Mouse (Mus musculus) ES-Bruce4 (cell line): ENCODE measurements around the gene Sorcs2. TPM values are rescaled to one million over a fixed set of nuclear protein-coding genes. Genes with fewer than 3 reads are reported as not detected.

Experiments
- H3K27ac ChIP-seq: 2 replicates; pipeline ENCODE4 v1.5.1; 2012; ENCODE audit warnings: low read length, inconsistent platforms; ENCODE audit not compliant: insufficient read depth
- H3K27me3 ChIP-seq: 2 replicates; pipeline ENCODE4 v1.6.1; 2012; ENCODE audit warnings: mild to moderate bottlenecking, low read length, inconsistent platforms; ENCODE audit not compliant: control insufficient read depth, poor library complexity, insufficient read depth, severe bottlenecking
- H3K36me3 ChIP-seq: 2 replicates; pipeline ENCODE4 v1.6.1; 2012; ENCODE audit warnings: inconsistent platforms, mild to moderate bottlenecking, low read length, moderate library complexity; ENCODE audit not compliant: control insufficient read depth, poor library complexity, insufficient read depth, severe bottlenecking
- H3K4me1 ChIP-seq: one replicate; pipeline ENCODE4 v1.8.1; 2011; ENCODE audit warnings: low read length; ENCODE audit not compliant: control insufficient read depth, insufficient read depth
- H3K4me3 ChIP-seq: 2 replicates; pipeline ENCODE4 v1.5.1; 2011; ENCODE audit warnings: low read depth, mild to moderate bottlenecking, low read length
- H3K9ac ChIP-seq: 2 replicates; pipeline ENCODE4 v1.6.1; 2012; ENCODE audit warnings: low read depth, mild to moderate bottlenecking, inconsistent platforms; ENCODE audit not compliant: poor library complexity, severe bottlenecking
- H3K9me3 ChIP-seq: replicated peaks from 2 replicates; pipeline ENCODE4 v1.6.1; 2012; ENCODE audit warnings: mild to moderate bottlenecking, low read length, inconsistent platforms; ENCODE audit not compliant: control insufficient read depth, poor library complexity, insufficient read depth, severe bottlenecking
- CTCF ChIP-seq: IDR thresholded peaks from one replicate; pipeline ENCODE4 v1.8.1; 2011; ENCODE audit warnings: low read depth, low read length
- EP300 ChIP-seq: IDR thresholded peaks from 2 replicates; pipeline ENCODE4 v1.6.1; 2011; ENCODE audit warnings: low read depth, low read length; ENCODE audit not compliant: insufficient read depth
- POLR2A ChIP-seq: IDR thresholded peaks from one replicate; pipeline ENCODE4 v1.8.1; 2011; ENCODE audit warnings: low read length; ENCODE audit not compliant: insufficient read depth
- polyA plus RNA-seq: library from polyadenylated mRNA; stranded (reverse); fragments of >200 nt; gene quantifications from 2 replicates; pipeline ENCODE4 v1.2.4, GENCODE M21; 2011; ENCODE audit warnings: low read depth; ENCODE audit not compliant: missing spikeins, insufficient read depth, insufficient read length

The Sorcs2 gene
- polyA plus RNA-seq, 1 experiment, result 1.2 TPM

- no peaks in the 10 kb centered on the region for H3K4me1 ChIP-seq
- H3K36me3 ChIP-seq, result no peaks in the 10 kb centered on the region
- no peak overlapping the region for H3K4me3 ChIP-seq
- no peak overlapping the region for H3K27ac ChIP-seq
- H3K9ac ChIP-seq, result no peak overlapping the region
- no peaks in the 10 kb centered on the region for H3K27me3 ChIP-seq
- no peak for TF ChIP-seq POLR2A
- TF ChIP-seq CTCF, result no peak
- TF ChIP-seq EP300, result no peak
- H3K9me3 ChIP-seq, result no peaks in the 10 kb centered on the region
Observed at GRCm38 (mm10) chr5:36434398-36434967, 36.5 kb upstream of the Sorcs2 start.

GRCm38 (mm10) chr5:36431711-36432110 is 33.8 kb upstream of the Sorcs2 start:
- no peaks in the 10 kb centered on the region for H3K36me3 ChIP-seq
- H3K9me3 ChIP-seq, result no peaks in the 10 kb centered on the region
- no peak overlapping the region for H3K27ac ChIP-seq
- H3K27me3 ChIP-seq, result no peaks in the 10 kb centered on the region
- TF ChIP-seq POLR2A (no peak), EP300 (no peak), CTCF (no peak)
- no peak overlapping the region for H3K4me3 ChIP-seq
- H3K4me1 ChIP-seq, result no peaks in the 10 kb centered on the region
- no peak overlapping the region for H3K9ac ChIP-seq

GRCm38 (mm10) chr5:36429551-36429950 is 31.6 kb upstream of the Sorcs2 start:
- H3K4me3 ChIP-seq, result no peak overlapping the region
- H3K27ac ChIP-seq, result no peak overlapping the region
- H3K9ac ChIP-seq, result no peak overlapping the region
- TF ChIP-seq POLR2A (no peak), EP300 (no peak), CTCF (no peak)
- H3K36me3 ChIP-seq, result no peaks in the 10 kb centered on the region
- no peaks in the 10 kb centered on the region for H3K27me3 ChIP-seq
- no peaks in the 10 kb centered on the region for H3K4me1 ChIP-seq
- H3K9me3 ChIP-seq, result no peaks in the 10 kb centered on the region

- H3K9me3 ChIP-seq, result no peaks in the 10 kb centered on the region
- H3K4me1 ChIP-seq, result no peaks in the 10 kb centered on the region
- no peak overlapping the region for H3K4me3 ChIP-seq
- no peak overlapping the region for H3K27ac ChIP-seq
- TF ChIP-seq POLR2A (no peak), EP300 (no peak), CTCF (no peak)
- no peaks in the 10 kb centered on the region for H3K27me3 ChIP-seq
- no peaks in the 10 kb centered on the region for H3K36me3 ChIP-seq
- no peak overlapping the region for H3K9ac ChIP-seq
Observed at GRCm38 (mm10) chr5:36427831-36428230, 29.9 kb upstream of the Sorcs2 start.

GRCm38 (mm10) chr5:36426404-36426803 is 28.5 kb upstream of the Sorcs2 start:
- no peaks in the 10 kb centered on the region for H3K36me3 ChIP-seq
- H3K27me3 ChIP-seq, result no peaks in the 10 kb centered on the region
- H3K4me1 ChIP-seq, result no peaks in the 10 kb centered on the region
- no peak overlapping the region for H3K27ac ChIP-seq
- H3K4me3 ChIP-seq, result no peak overlapping the region
- H3K9me3 ChIP-seq, result no peaks in the 10 kb centered on the region
- H3K9ac ChIP-seq, result no peak overlapping the region
- no peak for TF ChIP-seq CTCF
- no peak for TF ChIP-seq POLR2A
- TF ChIP-seq EP300, result no peak

DNA sequence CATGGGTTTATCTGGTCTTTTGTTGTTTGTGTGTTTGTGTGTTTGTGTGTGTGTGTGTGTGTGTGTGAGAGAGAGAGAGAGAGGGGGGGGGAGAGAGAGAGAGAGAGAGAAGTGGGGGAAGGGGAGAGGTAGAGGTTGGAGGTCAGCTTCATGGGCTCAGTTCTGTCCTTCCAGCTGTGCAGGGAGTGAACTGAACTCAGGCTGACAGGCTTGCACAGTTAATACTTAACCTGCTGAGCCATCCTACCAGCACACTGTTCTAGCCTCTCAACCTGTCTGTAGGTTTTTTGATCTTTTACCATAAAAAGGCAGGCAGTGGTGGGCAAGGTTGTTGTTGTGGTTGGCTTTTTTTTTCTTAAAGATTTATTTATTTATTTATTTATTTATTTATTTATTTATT is 26.7 kb upstream of the Sorcs2 start:
- H3K4me1 ChIP-seq, result no peaks in the 10 kb centered on the region
- H3K27ac ChIP-seq, result no peak overlapping the region
- TF ChIP-seq EP300 (no peak), CTCF (no peak), POLR2A (no peak)
- H3K9ac ChIP-seq, result no peak overlapping the region
- no peaks in the 10 kb centered on the region for H3K36me3 ChIP-seq
- no peaks in the 10 kb centered on the region for H3K9me3 ChIP-seq
- no peak overlapping the region for H3K4me3 ChIP-seq
- H3K27me3 ChIP-seq, result no peaks in the 10 kb centered on the region
